Mouse (Mus musculus): ENCODE measurements around the gene Ywhaq. TPM values are rescaled to one million over a fixed set of nuclear protein-coding genes. Genes with fewer than 3 reads are reported as not detected.

Gene Ywhaq
- 100 to 1,000 TPM; 274 to 364 (median 289) TPM for total RNA-seq (2022)

GRCm38 (mm10) chr12:21417100-21418070, at the start of gene Ywhaq:
Ywhaq (minus strand) TSS chr12:21417637.
- peak; percentile 97 for DNase-seq

- no peak for DNase-seq
These were observed 46.0 kb upstream of the Ywhaq start for GRCm38 (mm10) chr12:21463448-21463891.

GRCm38 (mm10) chr12:21462658-21463057, 45.2 kb upstream of the Ywhaq start:
- DNase-seq: no peak

- no peak for DNase-seq
These were observed 42.2 kb upstream of the Ywhaq start for GRCm38 (mm10) chr12:21459681-21460080.

GRCm38 (mm10) chr12:21456021-21456420, 38.6 kb upstream of the Ywhaq start:
- no peak for DNase-seq

- peak; percentile 11 for DNase-seq
These were observed 34.3 kb upstream of the Ywhaq start for GRCm38 (mm10) chr12:21451752-21452151.

GRCm38 (mm10) chr12:21451351-21451750, 33.9 kb upstream of the Ywhaq start:
- DNase-seq: no peak

GRCm38 (mm10) chr12:21443783-21444182, 26.3 kb upstream of the Ywhaq start:
- DNase-seq: no peak

GRCm38 (mm10) chr12:21441870-21442269, 24.4 kb upstream of the Ywhaq start:
- DNase-seq: no peak

GRCm38 (mm10) chr12:21439428-21439827, 22.0 kb upstream of the Ywhaq start:
- no peak for DNase-seq

GRCm38 (mm10) chr12:21438750-21439394, 21.4 kb upstream of the Ywhaq start:
- no peak for DNase-seq

GRCm38 (mm10) chr12:21438294-21438693, 20.9 kb upstream of the Ywhaq start:
- no peak for DNase-seq

- no peak for DNase-seq
These were observed 14.5 kb upstream of the Ywhaq start for GRCm38 (mm10) chr12:21431950-21432349.

GRCm38 (mm10) chr12:21431039-21431438, 13.6 kb upstream of the Ywhaq start:
- no peak for DNase-seq

- no peak for DNase-seq
These were observed 12.7 kb upstream of the Ywhaq start for GRCm38 (mm10) chr12:21430140-21430539.

GRCm38 (mm10) chr12:21429021-21429420, 11.6 kb upstream of the Ywhaq start:
- DNase-seq: no peak

- DNase-seq: no peak
These were observed 8.9 kb upstream of the Ywhaq start for GRCm38 (mm10) chr12:21426065-21426940.

- DNase-seq: no peak
These were observed 7.2 kb upstream of the Ywhaq start for GRCm38 (mm10) chr12:21424683-21425082.

- DNase-seq: peak; percentile 36
These were observed 1.2 kb upstream of the Ywhaq start for GRCm38 (mm10) chr12:21418621-21419131.

GRCm38 (mm10) chr12:21418083-21418482, 646 bp upstream of the Ywhaq start:
- DNase-seq: no peak

- DNase-seq: no peak
These were observed 931 bp downstream of the Ywhaq start for GRCm38 (mm10) chr12:21416506-21416905.

- no peak for DNase-seq
These were observed 6.8 kb downstream of the Ywhaq start for GRCm38 (mm10) chr12:21410620-21411019.

All from adrenal gland, adult 8-10 months (tissue).